Mouse (Mus musculus): ENCODE data around the gene 1700069L16Rik. TPM values are rescaled to one million over a fixed set of nuclear protein-coding genes. Genes with fewer than 3 reads are reported as not detected.

The 1700069L16Rik gene
- total RNA-seq, 2 experiments from 2014 or later, result not detected

DNA sequence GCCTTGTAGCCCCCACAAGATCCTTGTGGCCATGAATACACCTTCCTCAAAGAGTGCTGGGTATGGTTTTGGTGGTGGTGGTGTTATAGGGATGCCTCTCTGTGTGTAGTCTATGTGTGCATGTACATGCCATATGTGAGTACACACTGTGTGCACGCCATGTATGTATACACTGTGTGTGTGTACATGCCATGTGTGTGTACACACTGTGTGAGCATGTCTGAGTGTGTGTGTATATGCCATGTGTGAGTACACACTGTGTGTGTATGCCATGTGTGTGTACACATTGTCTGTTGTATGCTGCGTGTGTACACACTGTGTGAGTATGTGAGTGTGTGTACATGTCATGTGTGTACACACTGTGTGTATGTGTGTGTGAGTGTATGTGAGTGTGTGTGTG, 33.7 kb downstream of the 1700069L16Rik start:
- no peak for DNase-seq (ENCODE audit: low spot score in 2 of 2)

DNA sequence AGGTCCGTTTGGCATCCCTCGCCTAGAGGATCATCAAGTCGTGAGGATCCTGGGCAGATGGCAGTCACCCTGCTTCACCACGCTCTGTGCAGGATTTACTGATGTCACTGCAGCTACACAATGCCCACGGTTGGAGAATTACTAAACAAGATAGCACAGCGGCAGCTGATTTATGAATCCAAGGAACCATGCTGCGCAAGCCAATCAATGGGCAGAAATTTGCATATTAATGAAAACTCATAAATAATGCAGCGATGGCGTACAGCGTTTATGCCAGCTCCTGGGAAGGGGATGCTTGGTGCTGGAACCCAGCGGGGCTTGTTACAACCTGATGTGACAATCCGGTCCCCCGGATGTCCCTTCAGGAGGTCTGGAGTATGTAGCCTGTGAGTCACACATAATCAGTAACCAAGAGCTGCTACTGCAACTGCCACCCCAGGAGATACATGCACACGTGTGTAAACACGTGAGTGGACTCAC, 34.5 kb downstream of the 1700069L16Rik start:
- no peak for DNase-seq (ENCODE audit: low spot score in 2 of 2)

GRCm38 (mm10) chr5:113687514-113687913, 37.1 kb downstream of the 1700069L16Rik start:
- no peak for DNase-seq (ENCODE audit: low spot score in 2 of 2)

- DNase-seq (ENCODE audit: low spot score in 2 of 2), result no peak
Observed at GRCm38 (mm10) chr5:113685471-113685870, 39.1 kb downstream of the 1700069L16Rik start.

- no peak for DNase-seq (ENCODE audit: low spot score in 2 of 2)
Observed at GRCm38 (mm10) chr5:113683246-113683645, 41.3 kb downstream of the 1700069L16Rik start.

- DNase-seq (ENCODE audit: low spot score in 2 of 2), result no peak
Observed at GRCm38 (mm10) chr5:113682472-113682871, 42.1 kb downstream of the 1700069L16Rik start.

DNA sequence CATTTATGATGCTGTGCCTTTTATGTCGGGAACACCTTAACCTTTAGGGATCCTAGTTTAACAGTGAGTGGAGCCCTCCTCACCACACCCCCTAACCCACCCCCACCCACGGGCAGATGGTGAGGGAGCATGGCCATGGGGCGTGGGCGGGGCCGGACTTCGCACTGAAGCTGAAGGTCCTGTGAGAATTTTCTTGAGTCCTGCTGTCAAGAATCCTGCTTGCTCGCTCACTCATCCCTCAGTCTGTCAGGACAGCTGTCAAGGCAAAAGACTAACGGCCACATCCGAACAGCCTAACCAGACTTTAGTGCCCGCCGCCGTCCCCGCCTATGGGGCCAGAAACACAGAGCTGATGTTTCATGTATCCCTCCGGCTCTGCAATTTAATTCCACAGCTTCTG, 43.4 kb downstream of the 1700069L16Rik start:
- no peak for DNase-seq (ENCODE audit: low spot score in 2 of 2)

GRCm38 (mm10) chr5:113679509-113679908, 45.1 kb downstream of the 1700069L16Rik start:
- DNase-seq (ENCODE audit: low spot score in 2 of 2), result no peak

DNA sequence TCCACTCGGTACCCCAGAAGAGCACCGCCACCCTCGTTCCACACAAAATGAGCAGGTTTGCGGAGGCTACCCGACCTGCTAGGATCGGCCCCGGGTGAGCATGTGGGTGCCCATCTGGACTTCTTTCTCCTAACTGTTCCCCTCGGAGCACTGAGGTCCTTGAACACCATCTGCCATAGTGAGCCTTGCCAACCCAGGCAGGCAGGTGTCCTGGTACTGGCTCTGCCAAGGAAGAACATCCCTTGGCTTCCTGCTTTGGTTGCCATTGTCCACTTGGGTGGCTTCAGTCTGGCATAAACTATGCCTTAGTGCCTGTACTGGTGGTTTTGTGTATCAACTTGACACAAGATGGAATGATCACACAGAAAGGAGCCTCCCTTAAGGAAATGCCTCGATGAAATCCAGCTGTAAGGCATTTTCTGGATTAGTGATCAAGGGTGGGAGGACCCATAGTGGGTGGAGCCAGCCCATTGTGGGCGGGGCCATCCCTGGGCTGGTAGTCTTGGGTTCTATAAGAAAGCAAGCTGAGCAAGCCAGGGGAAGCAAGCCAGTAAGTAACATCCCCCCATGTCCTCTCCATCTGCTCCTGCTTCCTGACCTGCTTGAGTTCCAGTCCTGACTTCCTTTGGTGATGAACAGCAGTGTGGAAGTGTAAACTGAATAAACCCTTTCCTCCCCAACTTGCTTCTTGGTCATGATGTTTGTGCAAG, 45.7 kb downstream of the 1700069L16Rik start:
- no peak for DNase-seq (ENCODE audit: low spot score in 2 of 2)

DNA sequence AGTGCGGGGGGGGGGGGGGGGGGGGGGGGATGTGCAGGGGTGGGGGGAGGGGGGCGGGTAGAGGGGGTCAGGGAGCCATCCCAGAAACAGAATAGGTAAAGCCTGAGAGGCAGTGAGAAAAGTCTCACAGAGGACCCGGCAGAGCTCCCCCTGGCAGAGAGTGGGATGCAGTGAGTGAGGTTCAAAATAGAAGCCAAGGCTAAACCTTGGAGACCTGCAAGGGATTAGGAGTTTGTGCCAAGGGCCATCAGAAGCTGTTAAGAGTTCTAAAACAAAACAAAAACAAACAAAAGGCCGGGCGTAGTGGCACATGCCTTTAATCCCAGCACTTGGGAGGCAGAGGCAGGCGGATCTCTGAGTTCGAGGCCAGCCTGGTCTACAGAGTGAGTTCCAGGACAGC, 47.0 kb downstream of the 1700069L16Rik start:
- no peak for DNase-seq (ENCODE audit: low spot score in 2 of 2)

GRCm38 (mm10) chr5:113674851-113675250, 49.7 kb downstream of the 1700069L16Rik start:
- DNase-seq (ENCODE audit: low spot score in 2 of 2), result no peak

DNA sequence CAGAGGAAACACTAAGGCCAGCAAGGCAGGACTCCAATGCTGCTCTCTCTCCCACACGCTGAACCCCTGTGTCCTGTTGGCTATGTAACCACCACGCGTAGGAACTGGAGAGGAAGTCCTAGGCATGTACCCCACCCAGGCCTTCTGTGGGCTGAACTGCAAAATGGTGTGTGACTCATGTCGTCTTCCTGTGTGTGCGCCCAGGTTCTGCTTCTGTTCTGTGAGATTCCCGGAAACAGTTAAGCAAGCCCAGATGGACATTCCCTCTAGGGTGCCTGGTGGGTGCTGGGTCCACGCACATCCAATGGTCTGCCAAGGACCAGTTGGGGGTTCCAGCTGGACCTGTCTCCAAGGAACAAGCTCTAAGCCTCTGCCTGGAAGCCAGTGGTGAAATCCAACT, 52.1 kb downstream of the 1700069L16Rik start:
- no peak for DNase-seq (ENCODE audit: low spot score in 2 of 2)

- DNase-seq (ENCODE audit: low spot score in 2 of 2), result no peak
Observed at GRCm38 (mm10) chr5:113670597-113670996, 54.0 kb downstream of the 1700069L16Rik start.

DNA sequence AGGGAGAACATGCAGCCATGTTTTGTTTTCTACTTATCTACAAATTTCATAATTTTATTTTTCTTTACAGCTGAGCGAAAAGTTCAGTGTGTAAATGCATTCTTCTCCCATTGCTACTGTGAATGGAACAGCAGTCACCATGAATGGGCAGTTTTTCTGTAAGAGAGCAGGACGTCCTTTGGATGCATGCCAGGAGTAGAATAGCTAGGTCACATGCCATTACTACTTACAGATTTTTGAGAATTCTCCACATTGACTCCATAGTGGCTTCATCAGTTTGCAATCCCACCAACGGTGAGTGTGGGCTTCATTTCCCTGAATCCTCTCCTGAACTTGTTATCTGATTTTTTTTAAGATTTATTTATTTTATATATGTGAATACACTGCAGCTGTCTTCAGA, 54.5 kb downstream of the 1700069L16Rik start:
- no peak for DNase-seq (ENCODE audit: low spot score in 2 of 2)

GRCm38 (mm10) chr5:113664629-113665195, 59.9 kb downstream of the 1700069L16Rik start:
- no peak for DNase-seq (ENCODE audit: low spot score in 2 of 2)

- no peak for DNase-seq (ENCODE audit: low spot score in 2 of 2)
Observed at GRCm38 (mm10) chr5:113664127-113664526, 60.4 kb downstream of the 1700069L16Rik start.

DNA sequence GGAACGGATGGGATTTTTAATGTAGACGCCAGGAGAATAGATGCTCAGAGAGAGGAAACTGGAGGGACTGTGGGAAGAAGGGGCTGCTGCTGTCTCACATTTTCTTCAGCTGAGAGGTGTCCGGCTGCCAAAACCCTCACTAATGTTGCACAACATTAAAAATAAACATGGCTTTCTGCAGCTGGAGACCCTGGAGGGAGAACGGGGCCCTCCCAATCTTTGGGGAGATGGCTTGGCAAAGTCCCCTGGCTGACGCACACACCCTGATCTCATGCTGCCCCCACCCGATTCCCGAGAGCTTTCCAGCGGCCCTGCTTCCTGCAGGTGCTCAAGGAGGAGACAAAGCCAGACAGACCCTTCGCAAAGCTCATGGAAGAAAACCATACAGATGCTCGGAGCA, 63.7 kb downstream of the 1700069L16Rik start:
- DNase-seq (ENCODE audit: low spot score in 2 of 2), result no peak

DNA sequence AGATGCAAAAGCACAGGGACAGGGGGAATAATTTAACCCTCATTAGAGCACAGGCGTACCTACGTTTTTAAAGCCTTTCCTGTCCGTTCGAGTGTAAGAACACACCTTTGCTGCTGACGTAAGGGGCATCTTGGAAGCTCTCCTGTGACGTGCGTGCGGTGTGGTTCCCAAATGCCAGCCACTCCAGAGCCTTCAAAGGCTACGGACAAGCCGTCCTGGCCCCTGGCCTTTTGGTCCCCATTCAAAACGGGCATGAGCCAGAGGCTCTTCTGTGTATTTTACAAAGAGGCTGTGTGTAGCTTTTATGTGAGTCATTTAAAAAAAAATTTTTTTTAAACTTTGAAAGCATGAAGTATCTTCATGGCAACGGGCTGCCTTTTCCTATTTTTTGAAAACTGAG, 69.8 kb downstream of the 1700069L16Rik start:
- DNase-seq (ENCODE audit: low spot score in 2 of 2), result no peak

DNA sequence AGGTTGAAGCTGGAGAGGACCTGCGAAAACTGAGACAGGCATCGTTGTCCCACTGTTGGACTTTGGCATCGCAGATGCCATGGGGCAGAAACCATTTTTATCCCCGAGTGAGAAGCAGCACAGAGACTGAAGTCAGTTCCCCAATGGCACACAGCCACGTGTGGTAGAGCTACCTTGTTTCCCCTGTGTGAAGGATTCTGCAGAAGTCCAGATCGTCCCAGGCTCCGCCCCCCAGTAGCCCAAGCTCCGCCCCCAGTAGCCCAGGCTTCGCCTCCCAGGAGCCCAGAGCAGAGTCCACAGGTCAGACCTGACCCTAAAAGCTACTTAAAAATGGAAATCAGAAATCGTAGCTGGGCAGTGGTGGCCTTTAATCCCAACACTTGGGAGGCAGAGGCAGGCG, 70.4 kb downstream of the 1700069L16Rik start:
- DNase-seq (ENCODE audit: low spot score in 2 of 2), result no peak

DNA sequence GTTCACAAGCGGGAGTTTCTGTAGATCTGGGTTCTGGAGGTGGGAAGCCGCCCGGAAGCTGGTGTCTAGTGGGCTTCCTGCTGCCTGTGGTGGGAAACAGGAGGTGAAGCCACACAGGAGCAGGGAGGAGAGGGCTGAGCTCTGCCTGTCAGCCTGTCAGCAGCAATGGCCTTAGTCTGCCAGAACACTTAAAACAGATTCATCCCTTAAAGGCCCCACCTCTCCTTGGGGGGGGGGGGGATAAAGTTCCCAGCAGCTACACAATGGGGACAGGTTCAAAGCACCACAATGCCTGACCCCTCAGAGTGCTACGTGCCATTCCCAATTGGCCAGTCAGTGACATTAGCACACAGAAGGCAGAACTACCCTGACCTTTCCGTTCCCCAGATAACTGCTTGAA, 72.4 kb downstream of the 1700069L16Rik start:
- no peak for DNase-seq (ENCODE audit: low spot score in 2 of 2)

DNA sequence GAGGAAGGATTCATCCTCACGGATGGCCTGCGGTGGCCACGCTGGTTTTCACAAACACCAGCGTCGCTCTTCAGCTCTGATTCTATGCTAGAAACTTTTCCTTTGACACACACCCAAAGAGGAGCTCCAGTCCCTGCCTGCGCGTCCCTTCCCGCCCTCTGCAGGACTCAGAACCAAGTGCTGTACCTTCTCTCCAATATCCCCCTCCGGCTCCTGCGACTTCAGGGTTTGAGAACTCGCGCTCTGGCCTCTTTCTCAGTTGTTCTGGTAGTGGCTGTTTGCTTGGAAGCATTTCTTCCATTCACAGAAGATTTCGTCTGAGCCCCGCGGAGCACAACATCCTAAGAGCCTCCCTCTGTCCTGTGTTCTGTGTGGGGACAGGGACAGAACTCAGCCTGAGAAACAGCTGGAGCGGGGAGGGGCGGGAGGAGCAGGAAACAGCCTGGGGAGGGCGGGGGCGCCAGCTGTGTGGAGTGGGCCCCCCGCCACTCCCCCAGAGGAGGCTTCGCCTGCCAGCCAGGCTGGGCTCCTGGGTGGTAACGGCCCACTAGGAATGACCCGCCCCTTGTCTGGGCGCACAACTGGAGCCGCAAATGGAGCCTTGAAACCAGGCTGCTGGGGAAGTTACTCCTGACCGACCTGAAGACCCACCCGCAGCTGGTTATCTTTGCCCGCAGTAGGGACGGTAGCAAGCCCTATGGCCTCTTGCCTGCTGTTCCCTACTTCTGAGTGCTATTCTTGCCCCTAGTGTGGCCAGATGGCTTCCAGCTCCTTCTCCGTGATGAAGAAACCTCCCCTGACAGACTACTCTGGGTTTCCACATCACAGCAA, 74.3 kb downstream of the 1700069L16Rik start, which contains the start of gene Cmklr1:
Cmklr1 (minus strand) TSS at position 392 of the 831 bp plus-strand sequence.
- no peak for DNase-seq (ENCODE audit: low spot score in 2 of 2)

GRCm38 (mm10) chr5:113648647-113649211, 75.8 kb downstream of the 1700069L16Rik start:
- no peak for DNase-seq (ENCODE audit: low spot score in 2 of 2)

All from adrenal gland, postnatal 4 days (tissue).